Mouse (Mus musculus) liver, postnatal 0 days (tissue): Measurements from ENCODE around the gene B3gnt4.

ENCODE experiments used
- CTCF ChIP-seq: sonication (generic); IDR thresholded peaks from 2 replicates; pipeline ENCODE4 v1.5.1; 2016; ENCODE audit warnings: antibody characterized with exemption, low read depth
- EP300 ChIP-seq: IDR thresholded peaks from 2 replicates; pipeline ENCODE4 v1.6.1; 2016; ENCODE audit warnings: antibody characterized with exemption, low read depth, mild to moderate bottlenecking

- TF ChIP-seq CTCF (no peak), EP300 (no peak)
Measured at GRCm38 (mm10) chr5:123556451-123556850, 46.2 kb downstream of the B3gnt4 start.
